Mouse (Mus musculus): ENCODE measurements around the gene Ntf3. TPM values are rescaled to one million over a fixed set of nuclear protein-coding genes. Genes with fewer than 3 reads are reported as not detected.
A peak's percentile ranks its signal among the peaks of the same experiment; 100 is the strongest.

Ntf3 gene
- total RNA-seq, 2 experiments from 2014 or later: 3.1 to 3.2 TPM

DNA sequence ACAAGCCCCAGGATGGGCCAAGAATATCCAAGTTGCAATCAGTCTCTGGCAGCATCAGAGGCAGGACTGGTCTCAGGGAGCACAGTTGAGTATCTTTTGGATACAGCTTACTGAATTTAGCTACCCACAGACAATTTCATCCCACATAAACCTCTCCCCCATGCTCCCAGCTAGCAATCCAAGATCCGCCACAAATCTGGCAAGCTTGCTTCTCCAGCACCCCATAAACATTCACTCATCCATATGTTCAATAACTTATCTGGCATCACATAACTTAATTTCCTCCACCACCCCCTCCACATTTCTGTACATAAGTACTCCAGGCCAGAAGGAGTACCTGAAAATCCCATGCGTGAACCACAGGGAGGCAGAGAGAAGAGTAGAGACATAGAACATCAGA is 10.8 kb downstream of the Ntf3 start:
- no peak for DNase-seq

DNA sequence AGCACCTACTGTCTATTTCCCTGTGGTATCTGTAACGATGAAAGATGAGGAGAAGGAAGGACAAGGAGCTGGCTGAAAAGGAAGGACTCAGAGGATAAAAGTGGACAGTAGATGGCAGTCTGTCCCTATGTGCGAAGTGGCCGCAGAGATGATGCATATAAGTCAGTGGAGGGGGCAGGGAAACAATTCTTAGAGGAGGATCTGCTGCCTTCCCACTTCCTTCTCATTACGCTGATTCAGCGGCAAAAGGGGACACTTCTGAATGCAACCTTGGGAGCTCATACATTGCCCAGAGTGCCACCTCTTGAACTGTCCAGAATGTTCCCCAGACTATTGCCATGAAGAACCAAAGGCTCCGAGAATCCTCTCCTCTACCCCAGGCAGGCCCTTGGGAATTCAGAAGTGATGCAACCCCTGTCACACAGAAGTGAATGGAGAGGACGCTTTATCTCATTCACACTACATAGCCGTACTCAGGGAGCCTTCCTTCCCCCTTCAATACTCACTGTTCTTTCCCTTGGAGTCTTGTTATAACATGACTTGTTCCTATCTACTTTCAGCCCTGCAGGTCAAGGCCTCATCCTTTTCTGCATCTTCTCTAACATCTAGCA is 12.2 kb downstream of the Ntf3 start:
- peak; percentile 58 for DNase-seq

GRCm38 (mm10) chr6:126153154-126153553 is 13.6 kb downstream of the Ntf3 start:
- no peak for DNase-seq

- no peak for DNase-seq
Observed at GRCm38 (mm10) chr6:126143659-126144058, 23.1 kb downstream of the Ntf3 start.

- no peak for DNase-seq
Observed at GRCm38 (mm10) chr6:126142741-126143140, 24.0 kb downstream of the Ntf3 start.

DNA sequence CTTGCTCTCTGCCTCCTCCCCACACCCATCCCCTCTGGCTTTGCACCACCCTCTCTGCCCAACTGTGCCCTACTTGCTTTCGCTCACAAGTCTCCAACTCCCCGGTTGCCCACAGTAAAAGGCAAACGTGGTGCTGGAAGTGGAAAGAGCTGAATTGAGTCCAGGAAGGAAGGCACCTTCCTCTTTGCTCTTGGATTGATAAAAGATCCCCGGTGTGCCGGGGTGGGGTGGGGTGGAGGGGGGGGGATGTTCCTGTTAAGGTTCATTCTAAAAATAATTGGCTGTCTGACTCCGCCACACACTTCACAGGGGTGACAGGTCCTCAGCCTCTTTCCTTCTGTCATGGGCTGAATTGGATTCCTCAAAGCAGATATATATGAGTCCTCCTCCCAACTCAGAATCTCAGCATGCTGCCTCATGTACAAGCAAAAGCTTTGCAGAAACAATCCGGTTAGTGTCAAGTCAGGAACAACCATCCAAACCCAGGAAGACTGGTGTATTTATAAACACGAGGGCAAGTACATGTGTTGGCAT is 24.6 kb downstream of the Ntf3 start:
- no peak for DNase-seq

GRCm38 (mm10) chr6:126141472-126141871 is 25.2 kb downstream of the Ntf3 start:
- DNase-seq: peak; percentile 61

DNA sequence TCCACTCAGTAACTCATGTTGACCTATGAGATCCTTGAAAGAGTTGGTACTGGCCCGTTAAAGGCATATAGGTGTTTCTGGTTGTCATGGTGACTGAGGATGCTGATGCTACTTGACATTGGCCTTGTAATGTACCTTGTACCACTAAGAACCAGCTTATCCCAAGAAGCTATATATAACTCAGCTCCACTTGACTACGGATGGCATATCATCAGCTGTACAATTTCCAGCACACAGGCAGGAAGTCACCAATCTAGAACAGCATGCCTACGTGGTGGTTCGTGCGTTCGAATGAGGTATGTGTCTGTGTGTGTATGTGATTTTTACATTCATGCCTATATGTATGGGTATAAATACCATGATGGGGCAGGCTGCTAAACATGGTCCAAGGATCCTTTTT is 25.7 kb downstream of the Ntf3 start:
- no peak for DNase-seq

DNA sequence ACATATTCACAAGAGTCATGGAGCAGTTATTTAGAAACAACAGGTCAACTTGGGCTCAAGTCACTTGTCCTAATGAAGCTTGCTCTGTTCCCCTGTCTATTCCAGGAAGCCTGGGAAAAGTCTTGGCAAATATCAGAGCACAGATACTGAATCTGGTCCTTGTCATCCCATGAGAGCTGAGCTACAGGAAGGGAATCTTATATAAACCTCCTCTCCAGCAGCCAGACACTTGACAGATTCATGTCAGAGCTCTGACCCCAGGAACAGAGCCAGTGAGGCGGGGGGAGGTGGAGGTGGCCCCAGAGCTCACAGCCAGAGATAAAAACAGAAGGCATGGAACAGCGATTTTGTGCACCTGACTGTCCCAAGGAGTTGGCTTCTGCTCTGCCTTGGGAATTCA is 26.3 kb downstream of the Ntf3 start:
- DNase-seq: no peak

GRCm38 (mm10) chr6:126134155-126134906 is 32.4 kb downstream of the Ntf3 start:
- DNase-seq: no peak

GRCm38 (mm10) chr6:126128238-126128637 is 38.5 kb downstream of the Ntf3 start:
- no peak for DNase-seq

DNA sequence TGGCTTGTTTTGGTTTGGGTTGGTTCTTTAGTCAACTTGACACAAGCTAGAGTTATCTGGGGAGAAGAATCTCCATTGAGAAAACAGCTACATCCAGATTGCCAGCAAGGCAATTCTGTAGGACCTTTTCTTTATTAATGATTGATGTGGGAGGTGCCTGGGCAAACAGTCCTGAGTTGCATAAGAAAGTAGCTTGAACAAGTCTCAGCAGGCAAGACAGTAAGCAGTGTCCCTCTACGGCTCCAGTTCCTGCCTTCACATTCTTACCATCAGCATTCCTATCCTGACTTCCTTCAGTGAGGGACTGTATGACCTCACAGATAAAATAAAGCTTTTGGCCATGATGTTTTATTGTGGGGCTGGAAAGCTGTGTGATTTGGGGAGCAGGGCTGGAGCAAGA is 48.5 kb downstream of the Ntf3 start:
- no peak for DNase-seq

GRCm38 (mm10) chr6:126117191-126117590 is 49.5 kb downstream of the Ntf3 start:
- DNase-seq: no peak

- no peak for DNase-seq
Observed at GRCm38 (mm10) chr6:126114934-126115633, 51.6 kb downstream of the Ntf3 start.

- DNase-seq: no peak
Observed at GRCm38 (mm10) chr6:126110892-126111835, 55.5 kb downstream of the Ntf3 start.

GRCm38 (mm10) chr6:126109184-126109583 is 57.5 kb downstream of the Ntf3 start:
- DNase-seq: no peak

DNA sequence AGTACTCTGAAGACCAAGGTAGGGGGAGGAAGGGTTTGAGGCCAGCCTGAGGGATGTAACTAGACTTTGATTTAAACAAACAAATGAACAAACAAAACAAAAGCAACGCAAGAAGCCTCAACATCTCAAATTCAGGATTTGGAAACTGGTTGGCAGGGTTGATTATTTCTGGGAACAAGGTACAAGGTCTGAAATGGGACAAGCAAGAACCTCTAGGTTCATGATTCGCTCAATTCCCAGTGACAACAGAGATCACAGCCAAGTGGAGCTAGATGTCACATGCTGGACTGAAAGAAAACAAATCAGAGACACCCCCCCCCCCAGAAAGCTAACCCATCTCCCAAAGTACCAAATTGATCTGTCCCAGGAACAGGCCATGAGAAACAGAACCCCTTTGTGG is 57.9 kb downstream of the Ntf3 start:
- DNase-seq: no peak

DNA sequence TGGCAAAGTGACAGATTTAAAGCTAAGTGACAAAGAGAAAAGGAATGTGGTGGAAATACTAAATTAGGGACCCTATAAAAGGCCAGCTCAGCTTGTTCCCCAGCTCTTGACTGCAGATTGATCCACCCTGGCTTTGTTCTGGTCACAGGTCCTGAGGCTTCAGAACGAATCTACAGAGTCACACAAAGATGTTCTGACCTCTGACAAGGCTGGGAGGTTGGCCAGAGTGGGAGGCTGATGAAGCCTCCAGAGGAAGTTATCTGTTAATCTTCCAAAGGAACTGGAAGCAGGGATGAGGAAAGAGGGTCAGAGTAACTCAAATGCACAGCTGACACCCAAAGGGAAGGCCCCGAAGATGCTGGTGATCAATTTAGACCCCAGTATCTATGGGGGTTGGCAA is 59.3 kb downstream of the Ntf3 start:
- DNase-seq: no peak

DNA sequence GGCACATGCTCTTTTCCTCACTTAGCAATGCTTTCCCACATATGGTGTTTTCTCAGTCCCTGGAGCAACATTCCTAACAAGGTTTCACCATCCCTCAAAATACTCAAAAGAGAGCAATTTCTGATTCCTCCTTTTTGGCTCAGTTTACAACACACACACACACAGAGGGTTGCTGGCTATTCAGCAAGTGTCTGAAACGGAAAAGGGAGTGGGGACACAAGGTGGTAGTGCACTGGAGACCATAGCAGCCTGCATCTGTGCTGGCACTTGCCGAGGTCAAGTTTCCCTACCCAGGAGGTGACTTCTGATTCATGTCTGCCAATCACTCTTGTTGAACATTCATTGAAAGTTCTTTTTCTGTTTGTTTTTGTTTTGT is 59.9 kb downstream of the Ntf3 start:
- DNase-seq: no peak

DNA sequence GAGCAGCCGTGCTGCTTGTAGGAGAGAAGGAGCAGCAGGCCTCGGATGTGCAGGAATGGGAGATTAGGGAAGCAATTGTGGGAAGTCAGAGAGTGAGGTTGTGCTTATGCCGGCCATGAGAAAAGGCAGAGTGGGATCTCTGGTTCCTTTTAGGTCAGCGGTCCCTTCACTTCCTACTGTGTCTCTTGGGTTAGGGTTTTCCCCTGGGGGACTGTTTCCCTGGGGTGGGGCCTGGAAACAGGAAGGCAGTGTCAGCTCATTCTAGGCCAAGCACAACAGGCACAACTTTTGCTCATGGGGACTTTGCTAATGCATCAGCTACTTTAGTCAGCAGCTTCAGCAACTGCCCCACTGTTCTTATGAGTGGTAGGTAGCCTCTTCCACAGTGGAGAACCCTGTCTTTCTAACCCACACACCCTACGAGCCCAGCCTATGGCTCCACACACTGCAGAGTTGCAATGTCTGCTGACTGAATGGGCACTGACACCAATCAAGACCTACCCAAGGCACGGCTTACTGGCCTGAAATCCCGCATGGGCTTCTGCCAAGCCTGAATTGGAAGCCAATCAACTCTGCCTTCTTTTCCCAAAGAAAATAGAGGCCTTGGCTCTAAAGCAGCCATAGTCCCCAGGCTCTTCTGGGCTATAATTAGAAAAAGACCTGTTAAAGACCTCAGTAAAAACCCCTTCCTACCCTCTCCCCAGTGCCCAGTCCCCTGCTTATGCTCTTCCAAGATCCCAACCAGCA is 60.5 kb downstream of the Ntf3 start:
- DNase-seq: peak; percentile 56

DNA sequence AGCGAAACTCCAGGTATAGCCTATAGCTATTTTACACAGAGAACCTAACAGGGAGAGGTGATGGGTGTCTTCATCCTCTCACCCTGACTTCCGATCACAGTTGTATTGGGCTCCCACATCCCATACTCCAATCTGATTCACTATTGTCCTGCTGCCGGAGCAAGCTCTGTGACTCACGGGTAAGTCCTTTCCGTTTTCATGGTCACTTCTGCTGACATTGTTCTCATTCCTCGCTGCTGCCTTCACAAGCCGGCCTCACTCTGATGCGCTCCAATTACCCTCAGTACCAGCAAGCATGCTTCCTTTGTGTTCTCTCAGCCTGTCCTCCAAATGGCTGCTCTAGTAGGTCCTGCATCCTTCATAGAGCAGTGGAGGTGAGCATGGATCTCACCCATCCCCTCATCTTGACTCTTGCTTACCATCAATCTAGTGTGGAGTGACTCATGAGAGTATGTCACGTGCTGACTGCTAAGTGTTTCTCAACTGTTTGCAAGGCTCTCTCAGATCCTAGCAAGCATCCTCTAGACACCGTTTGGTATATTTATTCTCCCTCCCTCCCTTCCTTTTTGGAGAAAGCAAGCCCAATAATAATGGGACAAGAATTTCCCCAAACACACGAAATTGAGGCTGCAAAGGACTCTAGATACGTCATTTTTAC is 61.5 kb downstream of the Ntf3 start:
- DNase-seq: no peak
